Mouse (Mus musculus): ENCODE measurements around the gene Ifitm10.

GRCm38 (mm10) chr7:142419887-142420286, 46.3 kb upstream of the Ifitm10 start:
- TF ChIP-seq POLR2A (IDR thresholded peaks at IDR 0.05; ENCODE audit: low read depth, low read length) (no peak), ETS1 (conservative IDR thresholded peaks at IDR 0.05; ENCODE audit: low read depth, low read length) (no peak), E2F4 (IDR thresholded peaks at IDR 0.05; ENCODE audit: insufficient replicate concordance, low read depth, low read length) (no peak), SIN3A (IDR thresholded peaks at IDR 0.05; ENCODE audit: low read length) (no peak)
